Mouse (Mus musculus) neural tube, embryonic 15.5 days (tissue): ENCODE data around the gene Psmb6. TPM values are rescaled to one million over a fixed set of nuclear protein-coding genes. Genes with fewer than 3 reads are reported as not detected.
A peak's percentile ranks its signal among the peaks of the same experiment; 100 is the strongest.
"Not testable (repeated sequence)": the region's sequence is repeated elsewhere in the genome, so short reads cannot be mapped to it uniquely, and the experiment has no call there.

Experiments
- ATAC-seq: fragments of 200-750 bp; cut with Nextera tagmentation; 2 replicates; pipeline ENCODE4 v1.8.0; 2017; ENCODE audit warnings: mild to moderate bottlenecking, moderate TSS enrichment, moderate library complexity; ENCODE audit not compliant: low FRiP score
- H3K27ac ChIP-seq: fragments of 300-500 bp; sonication (generic); replicated peaks from 2 replicates; pipeline ENCODE4 v1.5.1; 2015; ENCODE audit warnings: mild to moderate bottlenecking, inconsistent platforms
- H3K27me3 ChIP-seq: fragments of 300-500 bp; sonication (generic); replicated peaks from 2 replicates; pipeline ENCODE4 v1.6.1; 2015; ENCODE audit warnings: inconsistent platforms
- H3K36me3 ChIP-seq: fragments of 300-500 bp; sonication (generic); 2 replicates; pipeline ENCODE4 v1.6.1; 2015; ENCODE audit warnings: inconsistent platforms
- H3K4me1 ChIP-seq: fragments of 300-500 bp; sonication (generic); 2 replicates; pipeline ENCODE4 v1.6.1; 2015; ENCODE audit warnings: inconsistent platforms
- H3K4me2 ChIP-seq: fragments of 300-500 bp; sonication (generic); 2 replicates; pipeline ENCODE4 v1.6.1; 2015; ENCODE audit warnings: inconsistent platforms, mild to moderate bottlenecking, moderate library complexity
- H3K4me3 ChIP-seq: fragments of 300-500 bp; sonication (generic); replicated peaks from 2 replicates; pipeline ENCODE4 v1.5.1; 2015; ENCODE audit warnings: mild to moderate bottlenecking, inconsistent platforms
- H3K9ac ChIP-seq: fragments of 300-500 bp; sonication (generic); replicated peaks from 2 replicates; pipeline ENCODE4 v1.6.1; 2015; ENCODE audit warnings: mild to moderate bottlenecking, inconsistent platforms
- H3K9me3 ChIP-seq: fragments of 300-500 bp; sonication (generic); replicated peaks from 2 replicates; pipeline ENCODE4 v1.6.1; 2016; ENCODE audit warnings: inconsistent platforms
- WGBS: fragments of 180-500 bp; shearing (Covaris S2); methylation state at CpG from one replicate; pipeline ENCODE4 v1.1.7; 2015; ENCODE audit warnings: mixed read lengths; 5-methylcytosine and 5-hydroxymethylcytosine counted together
- polyA plus RNA-seq: library from polyadenylated mRNA; unstranded; fragments of >200 nt; fragmentation: Nextera tagmentation; extraction: Ambion mirVana; gene quantifications from 2 replicates; pipeline ENCODE4 v1.2.1, GENCODE M21; 2015

Psmb6 gene
- polyA plus RNA-seq, 1 experiment from 2014 or later, result 815 TPM

DNA sequence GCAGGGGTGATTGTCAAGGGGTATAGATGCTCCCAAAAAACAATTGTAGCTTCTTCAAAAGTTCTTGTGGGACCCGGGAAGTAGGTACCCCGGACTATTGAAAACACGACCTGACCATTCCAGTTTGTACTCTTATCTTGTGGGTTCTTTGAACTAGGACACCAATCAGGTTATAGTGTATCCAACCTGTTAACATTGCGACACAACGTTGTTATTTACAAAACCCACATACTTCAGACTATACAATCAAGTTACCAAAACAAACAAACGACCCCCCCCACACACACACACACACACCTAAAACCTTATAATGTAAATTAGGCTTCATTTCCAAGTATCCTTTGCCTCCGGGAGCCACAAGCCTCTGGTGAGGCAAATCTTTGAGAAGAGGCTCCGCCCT is 385 bp upstream of the Psmb6 start:
- H3K27ac ChIP-seq, result no peak overlapping the region
- WGBS, result 7% methylated on average over 8 of the region's 8 CpGs
- H3K27me3 ChIP-seq, result 0 out of 2 replicates have a peak, but pooled peaks cover under 1% of the 10 kb centered on the region
- peaks cover 27% of the 10 kb centered on the region for H3K4me1 ChIP-seq
- H3K4me3 ChIP-seq, result peak overlapping the region; percentile 69
- H3K9ac ChIP-seq, result peak overlapping the region; percentile 34; the same call in 1 of the 2 replicates
- H3K9me3 ChIP-seq, result no peaks in the 10 kb centered on the region
- peak overlapping the region; percentile 86 for H3K4me2 ChIP-seq
- peaks cover 30% of the 10 kb centered on the region for H3K36me3 ChIP-seq
- ATAC-seq, result 0 out of 2 replicates have a peak, but pooled peaks have one; percentile 3

DNA sequence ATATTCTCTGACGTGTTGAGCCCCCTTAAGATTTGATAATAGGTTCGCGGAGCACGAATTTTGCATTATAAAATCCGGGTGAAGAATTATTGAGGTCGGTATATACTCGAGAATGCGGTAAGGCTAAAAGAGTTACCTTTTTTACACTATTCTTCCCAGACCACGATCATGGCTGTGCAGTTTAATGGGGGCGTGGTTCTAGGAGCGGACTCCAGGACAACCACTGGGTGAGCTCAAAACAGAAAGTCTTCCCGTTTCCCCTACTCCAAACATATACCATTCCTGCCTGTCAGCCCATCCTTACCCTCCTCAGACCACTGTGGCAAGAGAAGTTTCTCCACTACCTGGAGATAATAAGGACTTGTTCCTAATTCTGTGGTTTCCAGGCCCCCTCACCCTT is 559 bp downstream of the Psmb6 start:
- 4% methylated on average over 12 of the region's 12 CpGs for WGBS
- Histone ChIP-seq H3K9me3 (no peaks in the 10 kb centered on the region), H3K4me2 (peak overlapping the region; percentile 86), H3K4me3 (peak overlapping the region; percentile 69), H3K9ac (peak overlapping the region; percentile 66), H3K27ac (peak overlapping the region; percentile 69), H3K4me1 (peaks cover 20% of the 10 kb centered on the region), H3K27me3 (no peaks in the 10 kb centered on the region), H3K36me3 (peaks cover 30% of the 10 kb centered on the region)
- peak; percentile 29; the same call in 1 of the 2 replicates for ATAC-seq

DNA sequence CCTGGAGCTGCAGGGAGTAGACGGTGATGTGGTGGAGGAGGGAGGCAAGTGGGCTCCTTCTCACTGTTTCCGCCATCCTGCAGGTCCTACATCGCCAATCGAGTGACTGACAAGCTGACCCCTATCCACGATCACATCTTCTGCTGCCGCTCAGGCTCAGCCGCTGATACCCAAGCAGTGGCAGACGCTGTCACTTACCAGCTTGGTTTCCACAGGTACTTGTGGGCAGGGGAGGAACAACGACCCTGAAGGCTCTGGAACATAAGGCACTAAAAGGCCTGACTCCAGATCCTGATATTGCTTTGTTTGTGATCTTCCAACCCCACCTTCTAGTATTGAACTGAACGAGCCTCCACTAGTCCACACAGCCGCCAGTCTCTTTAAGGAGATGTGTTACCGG is 1.0 kb downstream of the Psmb6 start:
- no peaks in the 10 kb centered on the region for H3K9me3 ChIP-seq
- H3K27me3 ChIP-seq, result no peaks in the 10 kb centered on the region
- WGBS, result 92% methylated on average over 12 of the region's 12 CpGs
- H3K4me1 ChIP-seq, result peaks cover 20% of the 10 kb centered on the region
- peak overlapping the region; percentile 66 for H3K9ac ChIP-seq
- H3K4me3 ChIP-seq, result peak overlapping the region; percentile 69
- ATAC-seq, result no peak
- H3K36me3 ChIP-seq, result peaks cover 30% of the 10 kb centered on the region
- H3K27ac ChIP-seq, result no peak overlapping the region
- H3K4me2 ChIP-seq, result peak overlapping the region; percentile 86

DNA sequence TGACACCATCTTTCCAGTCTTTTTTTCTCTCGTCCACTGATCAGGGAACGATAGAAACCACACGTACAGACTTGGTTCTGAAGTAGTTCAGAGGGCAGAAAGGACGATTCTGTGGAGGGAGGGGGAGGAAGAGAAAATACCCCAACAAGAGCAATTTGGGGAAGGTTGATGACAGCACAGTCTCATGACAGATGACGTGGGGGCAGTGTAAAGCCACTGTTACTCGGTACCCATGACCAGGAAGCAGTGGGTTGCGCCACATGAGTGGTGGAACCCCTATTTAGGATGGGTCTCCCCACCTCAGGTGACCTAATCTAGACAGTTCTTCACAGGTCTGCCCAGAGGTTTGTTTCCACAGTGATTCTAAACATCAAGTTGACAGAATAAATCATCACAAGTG is 3.4 kb downstream of the Psmb6 start:
- Histone ChIP-seq H3K9ac (no peak overlapping the region), H3K4me3 (no peak overlapping the region), H3K4me2 (no peak overlapping the region), H3K9me3 (no peaks in the 10 kb centered on the region), H3K27me3 (no peaks in the 10 kb centered on the region), H3K27ac (no peak overlapping the region), H3K36me3 (peaks cover 30% of the 10 kb centered on the region), H3K4me1 (peaks cover 20% of the 10 kb centered on the region)
- ATAC-seq, result no peak
- 90% methylated on average over 7 of the region's 7 CpGs for WGBS

DNA sequence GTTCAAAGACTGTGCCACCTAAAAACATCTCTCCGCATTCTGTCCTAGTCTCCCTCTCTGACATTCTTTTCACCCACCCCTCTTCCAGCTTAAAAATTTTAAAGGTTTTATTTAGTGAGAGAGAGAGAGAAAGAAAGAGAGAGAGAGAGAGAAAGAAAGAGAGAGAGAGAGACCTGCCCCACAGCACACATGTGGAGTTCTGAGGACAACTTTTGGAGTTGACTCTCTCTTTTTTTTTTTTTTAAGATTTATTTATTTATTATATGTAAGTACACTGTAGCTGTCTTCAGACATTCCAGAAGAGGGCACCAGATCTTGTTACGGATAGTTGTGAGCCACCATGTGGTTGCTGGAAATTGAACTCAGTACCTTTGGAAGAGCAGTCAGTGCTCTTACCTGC is 5.9 kb downstream of the Psmb6 start:
- not testable (repeated sequence) for H3K9me3 ChIP-seq
- WGBS, result 82% methylated on average over 2 of the region's 2 CpGs

DNA sequence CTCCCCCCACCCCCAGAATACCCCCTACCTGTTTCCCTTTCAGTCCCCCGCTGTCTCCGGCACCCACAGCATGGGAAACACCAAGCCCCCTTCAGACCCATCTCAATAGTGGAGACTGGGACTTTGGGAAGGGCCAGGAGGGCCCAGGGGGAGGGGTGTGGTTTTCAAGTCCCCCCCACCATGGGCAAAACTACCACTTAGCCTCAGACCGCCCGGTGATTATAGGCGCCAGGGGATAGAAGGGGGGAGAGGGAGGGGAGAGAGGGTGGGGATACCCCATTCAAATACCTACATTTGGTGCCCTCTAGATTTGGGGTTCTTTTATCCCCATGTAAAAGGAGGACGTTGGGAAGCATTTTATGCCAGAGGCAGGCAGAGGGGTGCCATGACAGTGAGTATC is 7.7 kb downstream of the Psmb6 start, which contains the start of gene Gm40193:
Gene Gm40193 (minus strand): TSS at position 101 of the 400 bp plus-strand sequence.
- no peak within 1 kb of the TSS for H3K4me3 ChIP-seq
- peaks cover 15% of the 10 kb centered on the region for H3K36me3 ChIP-seq
- H3K27me3 ChIP-seq, result no peaks in the 10 kb centered on the region; the same call in 1 of the 2 replicates
- no peak for ATAC-seq
- H3K9me3 ChIP-seq, result no peaks in the 10 kb centered on the region
- no peaks in the 10 kb centered on the region for H3K4me1 ChIP-seq
- 77% methylated on average over 6 of the region's 6 CpGs for WGBS
- no peak within 1 kb of the TSS for H3K4me2 ChIP-seq
- H3K9ac ChIP-seq, result no peak within 1 kb of the TSS
- no peak within 1 kb of the TSS for H3K27ac ChIP-seq

More for the DNA sequence above, 5.9 kb downstream of the Psmb6 start:
- H3K27me3 ChIP-seq, H3K4me3 ChIP-seq, H3K9ac ChIP-seq, H3K27ac ChIP-seq, H3K4me2 ChIP-seq, ATAC-seq: not testable (repeated sequence)
- Histone ChIP-seq H3K36me3 (peaks cover 30% of the 10 kb centered on the region), H3K4me1 (peaks cover 12% of the 10 kb centered on the region)

DNA sequence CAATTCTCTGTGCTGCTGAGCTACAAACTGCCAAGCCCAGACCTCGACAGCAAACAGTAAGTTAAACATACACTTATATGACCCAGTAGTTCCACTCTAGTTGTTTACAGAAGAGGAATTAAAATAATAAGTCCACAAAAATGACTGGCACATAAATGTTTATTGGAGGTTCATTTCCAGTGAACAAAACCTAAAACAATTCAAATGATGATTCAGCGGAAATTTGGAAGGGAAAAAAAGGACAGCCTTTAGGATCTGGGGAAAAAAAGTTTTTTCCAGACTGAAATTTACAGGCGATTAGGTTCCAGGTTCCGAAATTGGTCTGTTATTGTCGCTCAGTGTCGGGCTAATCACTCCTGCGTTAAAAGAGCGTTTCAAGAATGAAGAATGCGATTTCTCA is 14.3 kb downstream of the Psmb6 start:
- Histone ChIP-seq H3K4me2 (peak overlapping the region; percentile 82), H3K9ac (peak overlapping the region; percentile 67), H3K4me1 (peaks cover 19% of the 10 kb centered on the region), H3K27me3 (no peaks in the 10 kb centered on the region; the same call in none of the 2 replicates), H3K27ac (peak overlapping the region; percentile 75; the same call in 1 of the 2 replicates), H3K4me3 (peak overlapping the region; percentile 67), H3K9me3 (no peaks in the 10 kb centered on the region), H3K36me3 (peaks cover 3% of the 10 kb centered on the region; the same call in 1 of the 2 replicates)
- ATAC-seq, result no peak
- WGBS, result 14% methylated on average over 9 of the region's 9 CpGs

DNA sequence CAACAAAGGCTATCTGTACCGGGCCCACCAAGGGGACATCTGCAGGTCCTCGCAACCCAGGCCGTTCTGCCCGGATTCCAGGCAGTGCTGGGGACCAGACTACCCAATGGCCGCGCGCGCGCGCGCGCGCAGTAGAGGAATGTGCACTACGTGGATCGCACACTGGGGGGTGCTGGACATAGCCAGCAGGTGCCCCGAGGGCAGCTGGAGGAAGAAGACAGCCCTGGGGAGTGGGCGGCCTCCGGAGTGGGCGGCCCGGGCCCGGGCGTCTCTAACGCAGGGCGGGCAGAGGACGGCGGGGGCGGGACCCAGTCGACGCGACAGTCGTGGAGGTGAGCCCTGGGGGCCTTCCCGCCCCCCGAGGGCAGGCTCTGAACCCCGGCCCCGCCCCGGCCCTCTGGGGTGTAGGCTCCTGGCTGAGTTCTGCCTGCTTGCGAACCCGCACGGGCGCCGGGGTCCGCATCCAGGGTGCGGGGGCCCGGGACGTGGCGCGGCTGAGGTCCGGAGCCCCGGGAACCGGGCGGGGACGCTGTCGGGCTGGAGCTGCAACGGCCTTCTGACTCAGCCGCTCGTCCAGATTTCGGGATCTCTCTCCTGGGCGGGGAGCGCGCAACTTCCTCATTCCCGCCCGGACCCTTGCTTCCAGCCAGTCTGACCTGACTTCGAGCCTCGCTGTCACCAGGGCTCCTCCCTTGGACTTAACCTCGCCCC is 14.9 kb downstream of the Psmb6 start, which contains the start of gene Pld2:
Gene Pld2 (plus strand): TSS at position 188 of the 711 bp plus-strand sequence.
- no peaks in the 10 kb centered on the region; the same call in none of the 2 replicates for H3K27me3 ChIP-seq
- peak within 1 kb of the TSS; percentile 67 for H3K9ac ChIP-seq
- H3K4me1 ChIP-seq, result peaks cover 19% of the 10 kb centered on the region
- WGBS, result under 1% methylated on average over 60 of the region's 65 CpGs
- H3K9me3 ChIP-seq, result no peaks in the 10 kb centered on the region
- peaks cover 3% of the 10 kb centered on the region; the same call in 1 of the 2 replicates for H3K36me3 ChIP-seq
- peak; percentile 90 for ATAC-seq
- H3K4me3 ChIP-seq, result peak within 1 kb of the TSS; percentile 67
- peak within 1 kb of the TSS; percentile 75 for H3K27ac ChIP-seq
- peak within 1 kb of the TSS; percentile 82 for H3K4me2 ChIP-seq

DNA sequence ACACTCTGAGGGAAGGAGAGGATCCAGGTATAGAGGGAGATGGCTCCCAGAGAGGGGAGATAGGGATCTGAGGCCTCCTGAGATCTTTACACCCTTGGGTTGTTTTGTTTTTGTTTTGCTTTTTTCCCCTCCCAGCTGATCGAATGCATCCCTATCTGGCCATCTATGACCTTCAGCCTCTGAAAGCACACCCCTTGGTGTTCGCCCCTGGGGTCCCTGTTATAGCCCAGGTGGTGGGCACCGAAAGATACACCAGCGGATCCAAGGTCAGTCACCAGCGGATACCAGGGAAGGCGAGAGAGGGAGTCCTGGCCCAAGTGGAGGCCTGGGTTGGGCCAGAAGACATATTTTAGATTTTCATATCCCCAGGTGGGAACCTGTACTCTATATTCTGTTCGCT is 15.8 kb downstream of the Psmb6 start:
- Histone ChIP-seq H3K27me3 (no peaks in the 10 kb centered on the region; the same call in none of the 2 replicates), H3K9ac (0 out of 2 replicates have a peak overlapping the region, but pooled peaks have one; percentile 67), H3K9me3 (no peaks in the 10 kb centered on the region), H3K36me3 (peaks cover 3% of the 10 kb centered on the region; the same call in 1 of the 2 replicates), H3K4me3 (peak overlapping the region; percentile 67), H3K4me1 (peaks cover 19% of the 10 kb centered on the region), H3K4me2 (peak overlapping the region; percentile 82), H3K27ac (0 out of 2 replicates have a peak overlapping the region, but pooled peaks have one; percentile 43)
- no peak for ATAC-seq
- 89% methylated on average over 7 of the region's 7 CpGs for WGBS

DNA sequence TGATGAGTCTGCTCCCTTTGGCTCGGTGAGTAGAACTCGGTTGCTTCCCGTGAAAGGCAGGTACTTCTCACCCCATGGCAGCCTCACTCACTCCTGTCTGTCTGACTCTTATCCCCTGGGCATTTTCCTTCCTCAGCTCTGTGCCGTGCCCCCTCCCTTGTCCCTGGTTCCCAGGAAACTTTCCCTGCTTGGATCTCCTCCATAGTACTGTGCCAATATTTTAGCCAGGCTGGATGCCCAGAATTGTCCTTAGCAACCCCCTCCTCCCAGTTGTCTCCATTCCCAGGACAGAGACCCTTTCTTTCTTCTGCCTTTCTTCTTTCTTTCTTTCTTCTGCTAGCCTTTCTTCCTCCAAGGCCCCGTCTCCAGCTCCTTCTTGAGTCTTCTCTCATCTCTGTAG is 16.2 kb downstream of the Psmb6 start:
- H3K4me1 ChIP-seq, result peaks cover 19% of the 10 kb centered on the region
- H3K27me3 ChIP-seq, result no peaks in the 10 kb centered on the region; the same call in none of the 2 replicates
- no peak overlapping the region for H3K9ac ChIP-seq
- peak overlapping the region; percentile 82 for H3K4me2 ChIP-seq
- ATAC-seq, result no peak
- 74% methylated on average over 5 of the region's 5 CpGs for WGBS
- peaks cover 6% of the 10 kb centered on the region; the same call in 1 of the 2 replicates for H3K36me3 ChIP-seq
- H3K4me3 ChIP-seq, result peak overlapping the region; percentile 67
- no peaks in the 10 kb centered on the region for H3K9me3 ChIP-seq
- peak overlapping the region; percentile 46; the same call in 1 of the 2 replicates for H3K27ac ChIP-seq

DNA sequence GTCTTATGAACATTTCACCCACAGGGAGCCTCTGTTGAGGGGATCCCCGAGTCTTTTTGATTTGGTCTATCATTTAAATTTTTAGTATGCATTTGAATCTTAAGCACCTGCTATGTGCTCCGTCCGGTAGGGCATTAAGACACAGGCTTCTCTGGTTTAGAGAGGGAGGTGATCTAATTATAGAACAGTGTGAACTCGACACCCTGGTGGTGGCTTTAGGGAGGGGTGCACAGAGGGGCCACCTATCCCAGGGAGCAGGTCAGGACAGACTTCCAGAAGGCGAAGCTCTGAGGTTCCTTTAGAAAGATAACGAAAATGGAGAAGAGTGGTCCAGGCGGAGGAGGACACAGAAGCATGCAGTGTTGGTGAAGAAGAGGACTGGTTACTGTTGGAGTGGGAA is 19.3 kb downstream of the Psmb6 start:
- H3K27me3 ChIP-seq, result no peaks in the 10 kb centered on the region; the same call in 1 of the 2 replicates
- no peak overlapping the region for H3K9ac ChIP-seq
- WGBS, result 84% methylated on average over 7 of the region's 7 CpGs
- no peak overlapping the region for H3K4me2 ChIP-seq
- H3K4me1 ChIP-seq, result peaks cover 15% of the 10 kb centered on the region
- H3K9me3 ChIP-seq, result no peaks in the 10 kb centered on the region
- H3K27ac ChIP-seq, result no peak overlapping the region
- peaks cover 6% of the 10 kb centered on the region; the same call in 1 of the 2 replicates for H3K36me3 ChIP-seq
- no peak overlapping the region for H3K4me3 ChIP-seq
- no peak for ATAC-seq

DNA sequence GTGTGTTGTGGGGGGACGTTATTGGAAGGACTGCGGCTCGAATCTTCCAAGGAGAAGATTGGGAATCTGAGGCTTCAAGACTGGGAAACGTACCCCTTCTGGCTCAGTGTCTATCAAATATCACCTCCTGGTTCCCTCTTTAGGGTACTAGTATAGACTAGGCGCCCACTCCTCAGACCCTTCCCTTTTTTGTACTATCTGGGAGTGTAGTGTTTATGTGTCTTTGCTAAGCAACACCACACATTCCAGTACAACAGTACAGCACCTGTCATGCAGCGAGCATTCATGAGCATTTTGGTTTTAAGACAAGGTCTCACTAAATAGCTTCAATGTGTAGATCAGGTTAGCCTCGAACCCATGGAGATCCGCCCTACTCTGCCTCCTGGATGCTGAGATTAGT is 26.4 kb downstream of the Psmb6 start:
- no peak overlapping the region for H3K9ac ChIP-seq
- no peak overlapping the region for H3K4me3 ChIP-seq
- no peaks in the 10 kb centered on the region for H3K9me3 ChIP-seq
- no peak overlapping the region for H3K4me2 ChIP-seq
- H3K4me1 ChIP-seq, result no peaks in the 10 kb centered on the region
- 90% methylated on average over 8 of the region's 8 CpGs for WGBS
- H3K27me3 ChIP-seq, result no peaks in the 10 kb centered on the region
- H3K36me3 ChIP-seq, result peaks cover 3% of the 10 kb centered on the region; the same call in 1 of the 2 replicates
- ATAC-seq, result no peak
- no peak overlapping the region for H3K27ac ChIP-seq
